Mouse (Mus musculus) right cerebral cortex, postnatal 14 days (tissue): ENCODE measurements around the gene Olfr1025-ps1.

Experiments used
- DNase-seq: peaks from one replicate; pipeline ENCODE4 v3.0.0; 2022

Olfr1025-ps1 gene

DNA sequence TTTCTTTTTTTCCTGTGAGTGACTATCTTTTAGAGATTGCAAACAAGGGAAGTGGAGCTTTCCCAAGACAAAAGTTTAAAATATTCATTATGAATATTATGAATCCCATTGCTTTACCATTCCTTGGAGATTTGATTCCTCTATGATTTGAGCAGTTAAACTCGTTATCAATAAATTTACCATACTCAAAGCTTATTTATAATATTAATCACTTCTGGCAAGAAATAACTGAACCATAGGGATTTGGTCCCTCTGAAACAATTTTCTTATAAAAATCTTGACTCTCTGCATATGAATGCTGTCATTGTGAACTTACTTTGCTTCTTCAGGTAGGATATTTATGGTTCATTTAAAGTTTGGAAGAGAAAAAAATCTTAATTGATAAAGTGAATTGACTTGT, at the start of gene Olfr1025-ps1:
TSS of gene Olfr1025-ps1 (plus strand) at position 301 of the 400 bp plus-strand sequence.
- DNase-seq, result no peak

DNA sequence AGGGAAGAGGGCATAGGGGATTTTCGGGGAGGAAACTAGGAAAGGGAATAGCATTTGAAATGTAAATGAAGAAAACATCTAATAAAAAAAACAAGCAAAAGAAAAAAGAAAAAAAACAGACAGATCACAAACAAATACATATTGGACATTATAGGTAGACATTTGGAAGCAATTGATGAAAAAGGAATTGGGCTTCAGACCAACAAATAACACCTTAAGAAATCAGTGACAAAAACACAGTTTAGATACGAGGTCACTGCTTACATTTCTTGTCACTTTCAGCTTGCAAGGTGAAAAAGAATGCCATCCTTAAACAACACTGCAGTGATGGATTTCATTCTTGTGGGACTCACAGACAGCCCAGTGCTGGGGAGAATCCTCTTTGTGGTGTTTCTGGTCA, 46.7 kb upstream of the Olfr1025-ps1 start, which contains the start of gene Olfr1022:
TSS of gene Olfr1022 (plus strand) at position 301 of the 400 bp plus-strand sequence.
- no peak for DNase-seq

DNA sequence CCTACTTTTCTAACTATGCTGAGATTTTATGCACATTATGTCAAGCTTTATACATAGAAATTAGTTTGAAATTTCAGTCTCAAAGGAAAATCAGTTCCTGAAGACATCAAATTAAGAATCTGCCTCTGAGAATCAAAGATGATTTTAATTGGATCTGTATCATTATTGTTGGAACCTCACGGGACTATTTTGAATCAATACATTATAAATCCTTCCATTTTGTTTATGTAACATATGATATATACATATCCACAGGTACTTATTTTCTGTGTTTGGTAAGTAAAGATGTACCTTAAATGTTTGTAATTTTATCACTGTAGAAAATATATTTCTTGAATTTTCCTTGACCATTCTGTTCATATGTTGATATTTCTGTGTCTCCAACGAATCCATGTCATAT, 29.7 kb upstream of the Olfr1025-ps1 start, which contains the start of gene Olfr1023:
TSS of gene Olfr1023 (plus strand) at position 301 of the 400 bp plus-strand sequence.
- no peak for DNase-seq

DNA sequence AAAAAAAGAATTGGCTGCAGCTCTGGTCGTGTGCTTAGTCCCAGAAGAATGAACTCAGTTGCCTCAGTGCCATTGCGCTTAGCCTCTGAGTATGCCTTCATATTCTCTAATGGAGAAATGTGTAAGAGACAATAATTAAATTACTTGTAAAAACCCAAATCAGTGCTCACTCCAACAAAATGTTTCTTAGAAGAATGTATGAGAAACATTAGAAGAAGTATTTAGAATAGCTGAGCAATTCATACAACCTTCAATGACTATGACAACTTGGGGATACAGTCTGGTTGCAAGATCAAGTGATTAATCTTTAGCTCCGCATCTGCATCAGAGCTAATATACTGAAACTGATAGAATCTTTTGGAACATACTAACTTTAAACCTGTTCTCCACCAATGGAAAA, 10.0 kb upstream of the Olfr1025-ps1 start, which contains the start of gene Olfr1024:
TSS of gene Olfr1024 (minus strand) at position 101 of the 400 bp plus-strand sequence.
- DNase-seq, result no peak

DNA sequence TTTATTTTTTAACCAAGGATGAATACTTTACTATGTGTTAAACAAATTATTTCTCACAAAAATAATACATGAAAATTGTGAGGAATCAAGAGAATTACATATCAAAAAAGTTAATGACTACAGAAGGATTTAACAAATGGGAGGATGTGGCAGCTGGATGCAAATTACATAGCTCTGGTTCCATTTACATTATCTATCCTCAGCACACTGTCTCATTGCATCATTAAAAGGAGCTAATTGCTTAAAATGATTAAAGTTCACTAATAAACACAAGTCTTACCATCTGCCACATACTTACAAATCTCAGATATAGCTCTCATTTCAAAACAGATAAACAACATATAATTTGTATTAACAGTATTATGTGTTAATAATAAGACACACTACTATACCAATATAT, 1.8 kb upstream of the Olfr1025-ps1 start:
- DNase-seq, result no peak

DNA sequence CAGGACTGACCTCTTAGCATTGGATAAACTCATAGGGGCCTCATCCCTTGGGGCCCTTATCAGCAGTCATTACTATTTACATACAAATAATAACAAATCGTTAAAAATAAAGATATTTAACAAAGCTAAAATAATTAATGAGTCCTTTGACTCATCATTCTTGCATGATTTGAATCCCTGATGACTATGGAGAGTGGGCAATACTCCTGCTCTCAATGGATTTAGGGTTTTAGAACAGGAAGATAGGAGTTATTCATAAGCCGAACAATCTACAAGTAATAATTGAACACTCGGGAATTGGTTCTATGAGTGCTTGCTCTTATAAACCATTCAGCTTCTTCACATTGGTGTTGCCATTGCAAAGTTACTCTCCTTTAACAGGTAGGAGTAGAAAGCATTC, 6.3 kb downstream of the Olfr1025-ps1 start, which contains the start of gene Olfr1026:
TSS of gene Olfr1026 (plus strand) at position 301 of the 400 bp plus-strand sequence.
- no peak for DNase-seq

DNA sequence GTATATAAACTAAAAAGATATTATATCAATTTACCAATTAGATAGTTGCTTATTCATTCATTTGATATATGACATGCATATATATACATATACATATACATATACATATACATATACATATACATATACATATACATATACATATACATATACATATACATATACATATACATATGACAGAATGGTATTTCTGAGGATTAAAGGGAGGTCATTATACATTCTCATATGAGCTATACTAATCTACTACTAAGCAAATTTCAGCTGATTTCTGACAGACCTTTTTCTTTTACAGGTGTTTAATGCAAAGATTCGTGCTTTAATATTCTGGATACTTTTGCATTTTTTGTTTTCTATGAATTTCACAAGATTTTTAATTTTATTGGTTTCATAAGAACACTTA, 35.1 kb downstream of the Olfr1025-ps1 start, which contains the start of gene Olfr1028:
TSS of gene Olfr1028 (plus strand) at position 301 of the 400 bp plus-strand sequence.
- DNase-seq, result no peak
